Mouse (Mus musculus) MEL (cell line): ENCODE results near the gene Cwf19l1. TPM values are rescaled to one million over a fixed set of nuclear protein-coding genes. Genes with fewer than 3 reads are reported as not detected.

Source experiments
- DNase-seq: peaks from one replicate; pipeline ENCODE4 v3.0.0; 2011; ENCODE audit warnings: low read depth, low spot score
- H3K27ac ChIP-seq: 2 replicates; pipeline ENCODE4 v1.5.1; 2012; ENCODE audit warnings: low read depth, mild to moderate bottlenecking, control low read depth, low read length, moderate library complexity; ENCODE audit not compliant: control insufficient read depth
- H3K27me3 ChIP-seq, 2 experiments: fragments of 150-350 bp in 1 of 2; sonication (generic) in 1 of 2; 2 replicates each; pipeline ENCODE4 v1.6.1; 2012; ENCODE audit warnings: low read length in 2 of 2, mild to moderate bottlenecking in 2 of 2, improper control_type of control experiment in 1 of 2, moderate library complexity in 1 of 2; ENCODE audit not compliant: insufficient read depth in 2 of 2, control insufficient read depth in 1 of 2
- H3K36me3 ChIP-seq, 2 experiments: 2 replicates each; pipeline ENCODE4 v1.6.1; 2012 to 2014; ENCODE audit warnings: low read length in 2 of 2, improper control_type of control experiment in 1 of 2, inconsistent platforms in 1 of 2, mild to moderate bottlenecking in 1 of 2; ENCODE audit not compliant: insufficient read depth in 2 of 2, control insufficient read depth in 1 of 2
- H3K4me1 ChIP-seq, 2 experiments: fragments of 150-350 bp in 1 of 2; sonication (generic) in 1 of 2; 2 replicates each; pipeline ENCODE4 v1.6.1; 2012; ENCODE audit warnings: low read length in 2 of 2, improper control_type of control experiment in 1 of 2, mild to moderate bottlenecking in 1 of 2; ENCODE audit not compliant: insufficient read depth in 2 of 2, control insufficient read depth in 1 of 2
- H3K4me3 ChIP-seq, 2 experiments: fragments of 150-350 bp in 1 of 2; sonication (generic) in 1 of 2; 2 replicates each; pipeline ENCODE4 v1.5.1; 2012; ENCODE audit warnings: low read depth in 2 of 2, low read length in 2 of 2, mild to moderate bottlenecking in 2 of 2, moderate library complexity in 2 of 2, control low read depth in 1 of 2, improper control_type of control experiment in 1 of 2; ENCODE audit not compliant: control insufficient read depth in 1 of 2, insufficient read depth in 1 of 2
- H3K79me2 ChIP-seq: 2 replicates; pipeline ENCODE4 v1.6.1; 2012; ENCODE audit warnings: mild to moderate bottlenecking, low read length, moderate library complexity; ENCODE audit not compliant: control insufficient read depth, poor library complexity, insufficient read depth
- H3K9ac ChIP-seq: 2 replicates; pipeline ENCODE4 v1.6.1; 2012; ENCODE audit warnings: low read depth, mild to moderate bottlenecking, control low read depth, low read length, moderate library complexity; ENCODE audit not compliant: control insufficient read depth, poor library complexity, severe bottlenecking
- H3K9me3 ChIP-seq: fragments of 150-350 bp; sonication (generic); replicated peaks from 2 replicates; pipeline ENCODE4 v1.6.1; 2012; ENCODE audit warnings: mild to moderate bottlenecking, low read length, improper control_type of control experiment, moderate library complexity; ENCODE audit not compliant: insufficient read depth
- CTCF ChIP-seq, 3 experiments: IDR thresholded peaks in 2 of 3; conservative IDR thresholded peaks in 1 of 3; 2 replicates each; pipeline ENCODE4 v1.5.1; 2011 to 2012; ENCODE audit warnings: low read length in 3 of 3, low read depth in 2 of 3, mild to moderate bottlenecking in 2 of 3, improper control_type of control experiment in 1 of 3, inconsistent platforms in 1 of 3, mixed read lengths in 1 of 3, moderate library complexity in 1 of 3; ENCODE audit not compliant: control insufficient read depth in 1 of 3, insufficient read depth in 1 of 3, poor library complexity in 1 of 3, severe bottlenecking in 1 of 3
- E2F4 ChIP-seq: IDR thresholded peaks from 2 replicates; pipeline ENCODE4 v1.6.1; 2011; ENCODE audit warnings: low read depth, low read length, improper control_type of control experiment, borderline replicate concordance
- EP300 ChIP-seq, 2 experiments: IDR thresholded peaks; 2 replicates each; pipeline ENCODE4 v1.6.1; 2011; ENCODE audit warnings: improper control_type of control experiment in 2 of 2, low read length in 2 of 2, low read depth in 1 of 2, mild to moderate bottlenecking in 1 of 2
- ETS1 ChIP-seq: IDR thresholded peaks from 2 replicates; pipeline ENCODE4 v1.6.1; 2012; ENCODE audit warnings: low read depth, mild to moderate bottlenecking, inconsistent platforms, low read length, improper control_type of control experiment, moderate library complexity
- GABPA ChIP-seq: IDR thresholded peaks from 2 replicates; pipeline ENCODE4 v1.6.1; 2012; ENCODE audit warnings: low read depth, mild to moderate bottlenecking, inconsistent platforms, low read length, improper control_type of control experiment, moderate library complexity
- GATA1 ChIP-seq: IDR thresholded peaks from 2 replicates; pipeline ENCODE4 v1.6.1; 2011; ENCODE audit warnings: low read depth, low read length, improper control_type of control experiment
- HCFC1 ChIP-seq: IDR thresholded peaks from 2 replicates; pipeline ENCODE4 v1.6.1; 2012; ENCODE audit warnings: low read depth, mild to moderate bottlenecking, inconsistent platforms, low read length, improper control_type of control experiment, moderate library complexity
- JUND ChIP-seq: IDR thresholded peaks from 2 replicates; pipeline ENCODE4 v1.6.1; 2011; ENCODE audit warnings: low read depth, mild to moderate bottlenecking, improper control_type of control experiment, low read length
- MAX ChIP-seq: IDR thresholded peaks from 2 replicates; pipeline ENCODE4 v1.6.1; 2011; ENCODE audit warnings: low read length, improper control_type of control experiment
- MXI1 ChIP-seq: IDR thresholded peaks from 2 replicates; pipeline ENCODE4 v1.6.1; 2011; ENCODE audit warnings: mild to moderate bottlenecking, low read depth, low read length, improper control_type of control experiment
- NELFE ChIP-seq: IDR thresholded peaks from 2 replicates; pipeline ENCODE4 v1.6.1; 2011; ENCODE audit warnings: low read depth, low read length, improper control_type of control experiment
- POLR2AphosphoS2 ChIP-seq: IDR thresholded peaks from 2 replicates; pipeline ENCODE4 v1.6.1; 2011; ENCODE audit warnings: low read length, improper control_type of control experiment
- RAD21 ChIP-seq: IDR thresholded peaks from 2 replicates; pipeline ENCODE4 v1.6.1; 2011; ENCODE audit warnings: mild to moderate bottlenecking, low read depth, low read length, improper control_type of control experiment
- SMC3 ChIP-seq: IDR thresholded peaks from 2 replicates; pipeline ENCODE4 v1.6.1; 2011; ENCODE audit warnings: low read depth, low read length, improper control_type of control experiment
- TBP ChIP-seq: IDR thresholded peaks from 2 replicates; pipeline ENCODE4 v1.8.0; 2011; ENCODE audit warnings: low read depth, low read length, improper control_type of control experiment
- UBTF ChIP-seq: IDR thresholded peaks from 2 replicates; pipeline ENCODE4 v1.6.1; 2012; ENCODE audit warnings: low read depth, mild to moderate bottlenecking, inconsistent platforms, low read length, improper control_type of control experiment, moderate library complexity, borderline replicate concordance; ENCODE audit not compliant: insufficient read depth
- ZC3H11A ChIP-seq: IDR thresholded peaks from 2 replicates; pipeline ENCODE4 v1.6.1; 2012; ENCODE audit warnings: low read depth, mild to moderate bottlenecking, inconsistent platforms, low read length, improper control_type of control experiment
- ZNF384 ChIP-seq: IDR thresholded peaks from 2 replicates; pipeline ENCODE4 v1.6.1; 2012; ENCODE audit warnings: low read depth, mild to moderate bottlenecking, inconsistent platforms, low read length, improper control_type of control experiment
- polyA plus RNA-seq, 2 experiments: library from polyadenylated mRNA; stranded (reverse) in 1 of 2; unstranded in 1 of 2; fragments of >175 nt in 1 of 2; fragments of >200 nt in 1 of 2; gene quantifications; 2 replicates each; pipeline versions ENCODE4 v1.2.1 to v1.2.4; 2012; ENCODE audit warnings: low replicate concordance in 2 of 2, low read depth in 1 of 2; ENCODE audit not compliant: insufficient read length in 2 of 2, insufficient read depth in 1 of 2, missing spikeins in 1 of 2
- total RNA-seq: library from RNA; depleted of rRNA; stranded (reverse); fragments of 300-350 nt; gene quantifications from 2 replicates; pipeline ENCODE4 v1.2.3, GENCODE M21; 2012

Gene Cwf19l1
- total and polyA plus RNA-seq, 3 experiments: 28.2 to 68.6 TPM; not detected in 1

DNA sequence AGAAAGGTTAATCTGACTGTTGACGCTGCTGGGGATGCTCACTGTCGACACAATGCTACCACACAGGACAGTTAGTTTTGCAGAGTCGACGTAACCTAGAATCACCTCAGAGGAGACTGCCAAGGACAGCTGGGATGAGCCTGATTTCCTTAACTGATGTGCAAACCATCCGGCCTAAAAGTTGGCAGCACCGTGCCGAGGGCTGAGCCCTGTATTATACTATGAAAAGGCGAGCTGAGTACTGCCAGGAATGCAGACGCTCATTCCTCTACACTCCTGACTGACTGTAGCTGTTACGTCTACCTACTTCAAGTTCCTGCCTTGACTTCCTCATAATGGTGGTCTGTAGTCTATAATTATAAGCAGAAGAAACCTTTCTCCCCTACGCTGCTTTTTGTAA, 60.7 kb downstream of the Cwf19l1 start:
- Histone ChIP-seq H3K4me3 (no peak overlapping the region), H3K4me1 (peaks cover 0 to 3% of the 10 kb centered on the region in 2 experiments; a peak in 3 of 4 replicates), H3K9me3 (no peaks in the 10 kb centered on the region), H3K27me3 (no peaks in the 10 kb centered on the region), H3K36me3 (peaks cover 4 to 30% of the 10 kb centered on the region in 2 experiments; a peak in 3 of 4 replicates), H3K9ac (no peak overlapping the region), H3K79me2 (no peaks in the 10 kb centered on the region), H3K27ac (no peak overlapping the region)
- TF ChIP-seq UBTF: no peak
- no peak for TF ChIP-seq MXI1
- no peak for TF ChIP-seq CTCF (IDR thresholded peaks at IDR 0.05 in 2 of 3, conservative IDR thresholded peaks at IDR 0.05 in 1 of 3; ENCODE audit: control insufficient read depth in 1 of 3, insufficient read depth in 1 of 3, low read depth in 2 of 3, low read length in 3 of 3, poor library complexity in 1 of 3, severe bottlenecking in 1 of 3)
- TF ChIP-seq MAX: no peak
- no peak for TF ChIP-seq RAD21
- DNase-seq: no peak

DNA sequence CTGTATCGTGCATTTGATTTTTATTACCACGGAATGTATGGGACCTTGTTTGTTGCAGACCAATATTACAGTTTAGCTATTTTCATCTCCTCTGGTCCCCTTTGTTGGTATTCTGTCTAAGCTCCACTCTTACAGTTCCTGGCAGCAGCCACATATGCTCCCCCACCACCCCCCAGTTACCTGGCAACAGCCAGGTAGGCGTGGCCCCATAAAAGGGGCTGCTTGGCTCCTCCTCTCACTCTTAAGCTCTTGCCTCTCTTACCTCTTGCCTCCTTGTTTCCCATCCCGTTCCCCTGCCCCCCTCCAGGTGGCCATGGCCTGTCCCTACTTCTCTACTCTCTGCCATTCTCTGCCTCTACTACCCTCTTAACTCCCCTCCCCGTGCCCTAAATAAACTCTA, 64.5 kb downstream of the Cwf19l1 start:
- DNase-seq: peak; percentile 21
- peaks cover 19 to 23% of the 10 kb centered on the region in 2 experiments for H3K36me3 ChIP-seq

DNA sequence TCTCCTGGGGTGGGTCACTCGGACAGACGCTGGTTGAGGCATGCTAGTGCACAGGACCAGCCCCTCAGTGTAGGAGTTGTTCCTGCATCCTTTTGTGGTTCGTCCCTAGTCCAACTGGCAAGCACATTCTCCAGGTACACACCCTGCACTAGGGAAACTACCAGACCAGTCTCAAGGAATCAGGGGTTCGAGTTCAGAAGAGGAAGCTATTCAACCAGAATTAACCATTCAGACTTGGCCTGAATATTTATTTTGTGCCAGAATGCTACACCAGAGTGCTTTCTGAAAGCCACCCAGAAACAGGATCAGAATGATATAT, 65.8 kb downstream of the Cwf19l1 start:
- H3K4me1 ChIP-seq: peaks cover 8 to 12% of the 10 kb centered on the region in 2 experiments; a peak in 2 of 4 replicates
- H3K9ac ChIP-seq: peak overlapping the region; percentile 71
- peaks cover 22 to 23% of the 10 kb centered on the region in 2 experiments for H3K36me3 ChIP-seq
- peaks cover 23% of the 10 kb centered on the region for H3K79me2 ChIP-seq
- TF ChIP-seq E2F4: 0 out of 2 replicates have a peak, but pooled peaks have one; percentile 55
- peak; percentile 54; the same call in 1 of the 2 replicates for TF ChIP-seq TBP
- TF ChIP-seq NELFE: peak; percentile 58; the same call in 1 of the 2 replicates
- peak; percentile 66; the same call in 1 of the 2 replicates for TF ChIP-seq POLR2AphosphoS2
- TF ChIP-seq HCFC1: no peak
- no peak for TF ChIP-seq ZNF384
- TF ChIP-seq JUND: no peak
- no peak for DNase-seq
- H3K27ac ChIP-seq: peak overlapping the region; percentile 56
- no peaks in the 10 kb centered on the region for H3K9me3 ChIP-seq
- peak overlapping the region; percentile 57 to 92 for H3K4me3 ChIP-seq
- H3K27me3 ChIP-seq: no peaks in the 10 kb centered on the region

More for the DNA sequence above, 64.5 kb downstream of the Cwf19l1 start:
- Histone ChIP-seq H3K9me3 (no peaks in the 10 kb centered on the region), H3K27ac (no peak overlapping the region), H3K79me2 (peaks cover 23% of the 10 kb centered on the region), H3K27me3 (no peaks in the 10 kb centered on the region), H3K4me3 (no peak overlapping the region), H3K9ac (no peak overlapping the region), H3K4me1 (peaks cover 8 to 12% of the 10 kb centered on the region in 2 experiments; a peak in 2 of 4 replicates)
- TF ChIP-seq GABPA (no peak), ZC3H11A (no peak), ETS1 (no peak), EP300 (IDR thresholded peaks at IDR 0.05; ENCODE audit: low read depth in 1 of 2, low read length in 2 of 2) (no peak), GATA1 (no peak), NELFE (no peak), SMC3 (no peak), UBTF (no peak)
